Mouse (Mus musculus): ENCODE data around the gene Ap3b1.

DNA sequence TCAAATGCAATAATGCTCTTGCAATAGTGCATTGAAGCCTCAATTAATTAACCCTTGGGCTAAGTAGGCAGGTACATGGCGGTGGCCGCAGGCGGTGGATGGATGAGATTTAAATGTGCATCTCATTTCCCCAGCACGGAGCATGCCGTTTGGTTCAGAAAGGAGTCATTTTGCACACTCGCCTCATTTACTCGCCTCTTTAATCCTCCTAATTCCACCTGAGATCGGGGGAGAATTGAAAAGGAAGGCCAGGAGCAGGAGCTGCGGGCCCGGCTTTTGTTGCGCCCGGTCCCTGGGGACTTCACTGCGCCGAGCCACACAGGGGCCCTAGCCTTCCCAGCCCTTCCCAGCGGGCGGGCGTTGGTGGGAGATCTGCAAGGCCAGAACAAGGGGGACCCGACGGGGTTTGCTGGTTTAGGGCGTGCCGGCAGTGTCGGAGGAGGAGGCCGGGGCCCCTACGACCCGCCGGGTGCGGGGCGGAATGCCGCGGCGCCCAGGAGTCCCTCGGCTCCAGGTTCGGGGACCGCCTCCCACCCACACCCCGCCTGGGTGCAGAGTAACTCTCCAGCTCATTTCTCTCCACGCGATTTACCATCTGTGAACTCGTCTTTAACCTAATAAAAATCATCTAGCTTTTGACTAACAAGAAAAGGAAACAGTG lies 237.1 kb downstream of the Ap3b1 start:
- TF ChIP-seq CTCF (IDR thresholded peaks at IDR 0.05; ENCODE audit: low read depth, low read length) = no peak
- no peak for TF ChIP-seq POLR2A (IDR thresholded peaks at IDR 0.05; ENCODE audit: extremely low read depth, insufficient read depth, low read length)

All from liver, adult 2 months (tissue).